Mouse (Mus musculus) CH12.LX (cell line): Measurements from ENCODE around the gene Robo1. TPM values are rescaled to one million over a fixed set of nuclear protein-coding genes. Genes with fewer than 3 reads are reported as not detected.

Source experiments
- DNase-seq: peaks from one replicate; pipeline ENCODE4 v3.0.0-alpha.2; 2013; ENCODE audit errors: extremely low read depth
- H3K27ac ChIP-seq: 2 replicates; pipeline ENCODE4 v1.5.1; 2012; ENCODE audit warnings: low read depth, mild to moderate bottlenecking, control low read depth, moderate library complexity; ENCODE audit not compliant: insufficient read depth
- H3K27me3 ChIP-seq: replicated peaks from 2 replicates; pipeline ENCODE3; 2012; ENCODE audit warnings: inconsistent platforms
- H3K36me3 ChIP-seq, 2 experiments: replicated peaks in 1 of 2; 2 replicates each; pipeline versions ENCODE3 to v1.6.1; 2012; ENCODE audit warnings: inconsistent platforms in 1 of 2, low read length in 1 of 2, mild to moderate bottlenecking in 1 of 2, mixed read lengths in 1 of 2, moderate library complexity in 1 of 2; ENCODE audit not compliant: control insufficient read depth in 1 of 2, insufficient read depth in 1 of 2
- H3K4me1 ChIP-seq, 2 experiments: 2 replicates each; pipeline ENCODE4 v1.6.1; 2012; ENCODE audit warnings: inconsistent platforms in 1 of 2, moderate library complexity in 1 of 2; ENCODE audit not compliant: insufficient read depth in 2 of 2, control insufficient read depth in 1 of 2
- H3K4me2 ChIP-seq: 2 replicates; pipeline ENCODE4 v1.6.1; 2012; ENCODE audit warnings: low read depth, mild to moderate bottlenecking, control low read depth; ENCODE audit not compliant: poor library complexity, insufficient read depth, severe bottlenecking
- H3K4me3 ChIP-seq, 3 experiments: fragments of 150-350 bp in 1 of 3; sonication (generic) in 1 of 3; replicated peaks in 1 of 3; 2 replicates each; pipeline versions ENCODE3 to v1.5.1; 2011 to 2012; ENCODE audit warnings: low read depth in 2 of 3, low read length in 2 of 3, mild to moderate bottlenecking in 2 of 3, moderate library complexity in 2 of 3, control low read depth in 1 of 3, improper control_type of control experiment in 1 of 3, inconsistent platforms in 1 of 3, mixed read lengths in 1 of 3; ENCODE audit not compliant: poor library complexity in 1 of 3
- H3K79me2 ChIP-seq: replicated peaks from 2 replicates; pipeline ENCODE4 v1.6.1; 2012; ENCODE audit warnings: mild to moderate bottlenecking, moderate library complexity; ENCODE audit not compliant: control insufficient read depth, poor library complexity, insufficient read depth, severe bottlenecking; ENCODE audit errors: extremely low read depth
- H3K9ac ChIP-seq: 2 replicates; pipeline ENCODE4 v1.6.1; 2012; ENCODE audit warnings: low read depth, mild to moderate bottlenecking, control low read depth, moderate library complexity; ENCODE audit not compliant: insufficient read depth
- H3K9me3 ChIP-seq: replicated peaks from 2 replicates; pipeline ENCODE3; 2012; ENCODE audit warnings: low read length, inconsistent platforms, mixed read lengths
- BHLHE40 ChIP-seq: IDR thresholded peaks from 2 replicates; pipeline ENCODE4 v1.6.1; 2011; ENCODE audit warnings: mild to moderate bottlenecking, low read depth, low read length, improper control_type of control experiment
- CTCF ChIP-seq, 2 experiments: IDR thresholded peaks in 1 of 2; conservative IDR thresholded peaks in 1 of 2; 2 replicates each; pipeline ENCODE4 v1.5.1; 2011 to 2012; ENCODE audit warnings: low read depth in 2 of 2, low read length in 2 of 2, improper control_type of control experiment in 1 of 2, inconsistent platforms in 1 of 2, mild to moderate bottlenecking in 1 of 2, moderate library complexity in 1 of 2
- E2F4 ChIP-seq: IDR thresholded peaks from 2 replicates; pipeline ENCODE4 v1.6.1; 2011; ENCODE audit warnings: low read depth, low read length, improper control_type of control experiment; ENCODE audit not compliant: insufficient replicate concordance
- ETS1 ChIP-seq: conservative IDR thresholded peaks from 2 replicates; pipeline ENCODE4 v1.6.1; 2012; ENCODE audit warnings: low read depth, mild to moderate bottlenecking, inconsistent platforms, low read length, improper control_type of control experiment, moderate library complexity
- GABPA ChIP-seq: IDR thresholded peaks from 2 replicates; pipeline ENCODE4 v1.6.1; 2012; ENCODE audit warnings: low read depth, low read length, improper control_type of control experiment, inconsistent platforms; ENCODE audit not compliant: insufficient replicate concordance
- IRF4 ChIP-seq: IDR thresholded peaks from 2 replicates; pipeline ENCODE4 v1.6.1; 2014; ENCODE audit warnings: low read depth, mild to moderate bottlenecking, inconsistent platforms, low read length, improper control_type of control experiment
- JUND ChIP-seq: conservative IDR thresholded peaks from 2 replicates; pipeline ENCODE4 v1.6.1; 2011; ENCODE audit warnings: low read depth, low read length, improper control_type of control experiment
- KAT2A ChIP-seq: IDR thresholded peaks from 2 replicates; pipeline ENCODE4 v1.6.1; 2012; ENCODE audit warnings: low read length, improper control_type of control experiment, inconsistent platforms; ENCODE audit not compliant: insufficient replicate concordance
- MAX ChIP-seq: IDR thresholded peaks from 2 replicates; pipeline ENCODE4 v1.6.1; 2011; ENCODE audit warnings: low read length, improper control_type of control experiment
- MEF2A ChIP-seq: IDR thresholded peaks from 2 replicates; pipeline ENCODE4 v1.6.1; 2014; ENCODE audit warnings: low read depth, mild to moderate bottlenecking, inconsistent platforms, low read length, improper control_type of control experiment, borderline replicate concordance
- NELFE ChIP-seq: IDR thresholded peaks from 2 replicates; pipeline ENCODE4 v1.6.1; 2011; ENCODE audit warnings: low read depth, low read length, improper control_type of control experiment
- PAX5 ChIP-seq: IDR thresholded peaks from 2 replicates; pipeline ENCODE4 v1.6.1; 2012; ENCODE audit warnings: low read length, inconsistent platforms, mixed read lengths
- POLR2AphosphoS2 ChIP-seq: IDR thresholded peaks from 2 replicates; pipeline ENCODE4 v1.6.1; 2011; ENCODE audit warnings: low read depth, low read length, improper control_type of control experiment
- RAD21 ChIP-seq: IDR thresholded peaks from 2 replicates; pipeline ENCODE4 v1.6.1; 2011; ENCODE audit warnings: low read depth, mild to moderate bottlenecking, low read length, improper control_type of control experiment, moderate library complexity
- SIN3A ChIP-seq: IDR thresholded peaks from 2 replicates; pipeline ENCODE4 v1.6.1; 2012; ENCODE audit warnings: low read length, improper control_type of control experiment, inconsistent platforms
- TCF12 ChIP-seq: IDR thresholded peaks from 2 replicates; pipeline ENCODE4 v1.6.1; 2014; ENCODE audit warnings: low read depth, mild to moderate bottlenecking, inconsistent platforms, low read length, improper control_type of control experiment
- ZC3H11A ChIP-seq: IDR thresholded peaks from 2 replicates; pipeline ENCODE4 v1.6.1; 2012; ENCODE audit warnings: low read depth, mild to moderate bottlenecking, inconsistent platforms, low read length, improper control_type of control experiment
- ZMIZ1 ChIP-seq: IDR thresholded peaks from 2 replicates; pipeline ENCODE4 v1.6.1; 2012; ENCODE audit warnings: low read depth, mild to moderate bottlenecking, inconsistent platforms, low read length, improper control_type of control experiment
- dilution Hi-C: fragments of 300-500 bp; cut with MboI; formaldehyde crosslinking; loops from 2 replicates; pipeline ENCODE4 v1.14.3; 2020; ENCODE audit warnings: low sequenced_read_pairs; ENCODE audit not compliant: extremely low pct_unique_long_range_greater_than_20kb, extremely low pct_ligation_motif_present
- in situ Hi-C: fragments of 300-500 bp; cut with MboI; formaldehyde crosslinking; loops from 3 replicates; pipeline ENCODE4 v1.14.3; 2019; ENCODE audit warnings: low sequenced_read_pairs, low pct_ligation_motif_present, low pct_unique_long_range_greater_than_20kb, mixed read lengths
- polyA plus RNA-seq: library from polyadenylated mRNA; unstranded; fragments of >175 nt; gene quantifications from 2 replicates; pipeline ENCODE4 v1.2.1, GENCODE M21; 2012; ENCODE audit warnings: low read depth; ENCODE audit not compliant: insufficient read length
- total RNA-seq, 2 experiments: library from RNA; depleted of rRNA; stranded (reverse); fragments of 300-350 nt in 1 of 2; fragments of >200 nt in 1 of 2; gene quantifications; 2 replicates each; pipeline ENCODE4 v1.2.3; 2012 to 2014

Robo1 gene
- total and polyA plus RNA-seq, 3 experiments = not detected

DNA sequence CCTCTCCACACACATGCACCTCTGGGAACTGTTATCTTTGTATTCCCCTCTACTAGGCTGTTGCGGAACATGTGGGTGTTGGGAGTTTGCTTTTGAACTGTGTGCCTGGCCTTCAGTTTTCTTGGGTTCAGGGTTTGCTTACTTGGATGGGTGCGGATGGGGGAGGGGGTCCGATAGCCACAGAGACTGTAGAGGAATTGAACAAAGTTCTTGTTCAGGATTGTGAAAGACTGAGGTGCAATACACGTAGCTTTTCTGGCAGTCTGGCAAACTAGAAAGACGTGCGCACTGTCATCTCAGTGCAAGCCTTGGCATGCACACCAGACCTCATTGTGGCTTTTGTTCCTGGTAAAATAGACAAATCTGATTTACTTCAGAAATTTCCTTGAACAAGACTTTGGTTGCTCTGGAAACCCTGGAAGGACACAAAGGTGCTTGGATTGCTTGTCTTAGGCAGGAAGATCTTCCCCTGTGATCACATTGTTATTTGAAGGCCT, 380.1 kb downstream of the Robo1 start:
- Histone ChIP-seq H3K9me3 (peaks cover 47% of the 10 kb centered on the region), H3K4me2 (no peak overlapping the region)
- DNase-seq = no peak
- TF ChIP-seq CTCF (conservative IDR thresholded peaks at IDR 0.05 in 1 of 2, IDR thresholded peaks at IDR 0.05 in 1 of 2; ENCODE audit: low read depth in 2 of 2, low read length in 2 of 2) (no peak), IRF4 (no peak), RAD21 (no peak), ETS1 (no peak), ZMIZ1 (no peak), PAX5 (no peak), MAX (no peak), JUND (no peak), SIN3A (no peak), E2F4 (no peak), KAT2A (no peak), POLR2AphosphoS2 (no peak), NELFE (no peak), ZC3H11A (no peak), TCF12 (no peak)
- TF ChIP-seq, all 38 proteins: peak for 0
- H3K27ac ChIP-seq = no peak overlapping the region
- in situ Hi-C loops = no loop called here
- no peak overlapping the region for H3K4me3 ChIP-seq
- H3K36me3 ChIP-seq = no peaks in the 10 kb centered on the region
- no peak overlapping the region for H3K9ac ChIP-seq
- H3K79me2 ChIP-seq = no peaks in the 10 kb centered on the region
- H3K4me1 ChIP-seq = no peaks in the 10 kb centered on the region
- dilution Hi-C loops = no loop called here
- H3K27me3 ChIP-seq = no peaks in the 10 kb centered on the region

DNA sequence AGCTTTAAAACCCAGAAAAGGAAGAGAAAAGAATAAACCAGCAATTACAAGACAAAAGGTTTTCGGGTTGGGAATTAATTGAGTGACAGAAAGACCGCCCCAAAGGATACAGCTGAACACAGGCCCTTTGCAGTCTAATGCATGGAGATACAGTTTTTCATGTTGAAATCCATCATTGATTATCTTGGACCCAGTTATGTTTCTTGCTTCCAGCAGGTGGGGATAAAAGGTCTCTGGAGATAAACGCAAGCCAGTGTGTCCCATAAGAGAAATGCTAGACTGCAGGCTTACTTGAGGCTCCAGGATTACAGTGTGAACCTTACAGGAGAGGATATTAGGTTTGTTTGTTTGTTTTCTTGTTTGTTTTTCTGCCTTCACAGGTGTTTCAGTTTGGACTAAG, 383.8 kb downstream of the Robo1 start:
- TF ChIP-seq GABPA = no peak
- TF ChIP-seq BHLHE40 = no peak
- peak; percentile 10 for TF ChIP-seq RAD21
- TF ChIP-seq E2F4 = no peak
- TF ChIP-seq ZC3H11A = no peak
- 0 out of 4 replicates have a peak, but pooled peaks of 1 of the 2 experiments have one; percentile 2 for TF ChIP-seq CTCF (conservative IDR thresholded peaks at IDR 0.05 in 1 of 2, IDR thresholded peaks at IDR 0.05 in 1 of 2; ENCODE audit: low read depth in 2 of 2, low read length in 2 of 2)
- no peak for TF ChIP-seq MEF2A
- Histone ChIP-seq H3K4me1 (no peaks in the 10 kb centered on the region), H3K9me3 (peaks cover 43% of the 10 kb centered on the region), H3K27ac (no peak overlapping the region), H3K27me3 (no peaks in the 10 kb centered on the region), H3K4me2 (no peak overlapping the region), H3K9ac (no peak overlapping the region), H3K4me3 (no peak overlapping the region), H3K79me2 (no peaks in the 10 kb centered on the region), H3K36me3 (no peaks in the 10 kb centered on the region)
- no peak for DNase-seq
- dilution Hi-C loops (no loop called here), in situ Hi-C loops (no loop called here)
